Mouse (Mus musculus) gastrocnemius, postnatal 10 days (tissue): ENCODE measurements around the gene Catip. TPM values are rescaled to one million over a fixed set of nuclear protein-coding genes. Genes with fewer than 3 reads are reported as not detected.

Source experiments
- DNase-seq: peaks from one replicate; pipeline ENCODE4 v3.0.0; 2021; ENCODE audit warnings: mixed read lengths
- total RNA-seq, 2 experiments: library from RNA; stranded (reverse); gene quantifications; 2 replicates each; pipeline ENCODE4 v1.2.3; 2021

Gene Catip
- total RNA-seq, 2 experiments from 2014 or later, result 0.16 to 0.36 TPM

DNA sequence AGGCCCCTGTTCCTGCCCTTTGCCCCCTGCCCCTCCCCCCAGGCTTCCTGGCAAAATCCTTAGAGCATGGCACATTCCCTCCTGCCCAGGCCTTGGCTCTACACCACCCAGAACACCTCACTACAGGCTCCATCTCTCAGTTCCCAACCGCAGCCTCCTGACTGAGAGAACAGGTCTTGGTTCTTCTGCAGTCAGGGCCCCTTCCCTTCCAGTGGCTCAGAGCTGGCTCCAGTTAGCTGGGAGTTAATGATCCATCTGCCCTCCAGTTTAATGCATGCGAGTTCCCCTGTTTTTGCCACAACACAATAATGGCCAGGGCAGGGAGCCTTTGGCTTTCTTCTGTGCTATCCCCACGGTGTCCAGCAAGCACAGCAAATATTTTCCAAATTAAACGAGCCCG lies 18.7 kb upstream of the Catip start:
- no peak for DNase-seq

DNA sequence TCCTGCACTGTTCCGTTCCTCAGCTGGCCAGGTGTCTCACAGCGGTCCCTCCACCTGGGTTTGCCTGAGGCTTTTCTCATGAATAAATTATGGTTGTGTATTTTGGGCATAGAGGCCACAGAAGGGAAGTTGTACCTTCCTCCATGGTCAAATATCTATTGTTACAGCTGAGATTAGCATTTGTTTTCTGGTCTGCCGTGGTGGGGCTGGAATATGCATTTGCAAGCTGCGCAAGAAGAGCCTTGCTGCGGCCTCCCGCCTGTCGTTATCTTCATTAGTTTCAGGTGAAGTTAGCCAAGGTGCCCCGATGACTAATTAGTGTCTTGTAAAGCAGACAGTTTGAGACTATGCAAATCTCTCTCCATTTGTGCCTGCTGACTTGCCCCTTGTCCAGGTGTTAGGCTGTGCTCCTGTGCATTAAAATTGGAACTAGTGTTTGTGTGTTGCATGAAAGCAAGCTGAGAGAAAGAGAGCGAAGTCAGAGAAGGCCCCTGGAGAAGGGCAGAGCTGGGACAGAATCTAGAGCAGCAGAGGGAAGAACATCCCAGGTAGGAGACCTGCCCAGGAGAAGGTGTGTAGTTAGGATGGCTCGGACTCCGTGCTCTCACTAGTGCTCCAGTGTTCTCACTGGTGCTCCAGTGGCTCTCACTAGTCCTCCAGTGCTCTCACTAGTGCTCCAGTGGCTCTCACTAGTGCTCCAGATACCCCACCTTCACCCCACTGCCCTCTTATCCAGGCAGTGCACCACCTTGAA lies 17.6 kb upstream of the Catip start:
- no peak for DNase-seq

DNA sequence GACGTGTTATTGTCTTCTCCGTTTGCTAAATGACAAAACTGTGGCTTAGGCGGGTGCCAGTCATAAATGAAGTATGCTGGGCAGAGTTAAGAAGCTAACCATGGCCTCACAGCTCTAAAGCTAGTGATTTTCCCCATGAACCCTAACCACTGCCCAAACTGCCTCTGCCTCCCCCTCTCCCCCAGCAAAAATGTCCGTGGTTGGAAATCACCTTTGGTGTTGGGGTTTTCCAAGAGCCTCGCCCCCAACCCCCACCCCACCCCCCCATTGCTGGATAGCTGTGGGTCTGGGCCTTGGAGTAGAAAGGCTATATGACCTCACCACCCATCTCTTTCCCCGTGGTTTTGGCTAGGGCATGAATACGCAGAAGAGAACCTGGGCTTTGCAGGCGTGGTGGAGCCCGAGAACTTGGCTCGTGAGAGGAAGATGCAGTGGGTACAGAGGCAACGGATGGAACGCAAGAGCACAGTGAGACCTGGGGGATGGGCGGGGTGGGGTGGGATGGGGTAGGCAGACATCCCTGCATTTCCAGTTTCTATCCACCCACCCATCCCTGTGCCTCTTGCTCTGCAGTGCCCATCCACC lies 10.6 kb upstream of the Catip start:
- DNase-seq, result no peak

DNA sequence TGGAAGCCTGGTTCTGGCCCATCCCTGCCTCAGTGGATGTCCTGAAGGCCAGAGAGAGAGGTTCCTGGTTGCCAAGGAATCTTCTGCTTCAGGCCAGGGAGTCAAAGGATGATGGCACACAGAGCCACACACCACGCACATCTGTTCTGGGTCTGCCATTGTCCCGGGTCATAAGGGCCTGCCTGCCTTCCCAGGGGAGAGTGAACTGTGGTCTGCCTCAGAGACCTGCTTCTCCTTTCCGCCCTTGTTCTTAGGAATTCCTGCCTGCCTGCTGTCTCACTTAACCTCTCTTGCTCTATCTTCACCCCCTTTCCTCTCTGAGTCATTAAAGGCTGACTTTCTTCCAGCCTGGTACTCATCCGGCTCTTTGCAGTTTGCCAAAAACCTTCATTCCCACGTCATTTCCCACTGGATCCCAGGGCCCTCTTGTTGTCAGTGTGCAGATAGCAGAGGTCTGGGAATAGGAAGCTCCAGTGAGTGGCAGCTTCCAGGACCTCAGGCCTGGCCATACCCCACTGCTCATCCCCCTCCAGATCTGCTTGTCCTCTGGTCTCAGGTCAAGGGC lies 9.3 kb upstream of the Catip start:
- no peak for DNase-seq

DNA sequence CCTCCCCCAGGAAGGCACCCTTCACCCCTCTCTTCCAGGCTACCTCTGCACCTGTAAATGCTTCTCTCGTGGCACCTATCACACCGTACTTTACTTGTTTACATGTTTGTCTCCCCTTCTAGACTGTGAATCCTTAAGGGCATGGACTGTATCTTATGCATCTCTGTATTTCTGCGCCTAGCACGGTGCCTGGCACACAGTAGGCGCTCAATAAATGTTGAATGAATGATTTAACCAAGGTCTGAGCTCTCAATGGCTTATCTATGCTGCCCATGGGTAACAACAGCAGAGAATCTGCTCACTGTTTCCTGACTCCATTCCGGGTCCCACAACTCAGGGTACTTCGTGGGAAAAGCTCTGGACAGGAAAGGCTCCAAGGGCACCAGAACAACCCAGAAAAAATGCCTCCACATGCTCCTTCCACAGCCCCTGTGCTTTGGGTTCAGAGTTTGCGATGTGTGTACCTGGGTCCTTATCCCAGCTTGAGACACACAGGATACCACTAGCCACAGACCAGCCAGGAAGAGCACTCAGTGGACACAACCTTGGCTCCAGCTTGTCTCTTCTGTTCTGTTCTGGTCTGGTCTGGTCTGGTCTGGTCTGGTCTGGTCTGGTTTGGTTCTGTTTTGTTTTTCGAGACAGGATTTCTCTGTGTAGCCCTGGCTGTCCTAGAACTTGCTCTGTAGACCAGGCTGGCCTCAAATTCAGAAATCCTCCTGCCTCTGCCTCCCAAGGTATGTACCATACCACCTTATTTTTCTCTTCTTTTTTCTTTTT lies 8.3 kb upstream of the Catip start:
- no peak for DNase-seq

DNA sequence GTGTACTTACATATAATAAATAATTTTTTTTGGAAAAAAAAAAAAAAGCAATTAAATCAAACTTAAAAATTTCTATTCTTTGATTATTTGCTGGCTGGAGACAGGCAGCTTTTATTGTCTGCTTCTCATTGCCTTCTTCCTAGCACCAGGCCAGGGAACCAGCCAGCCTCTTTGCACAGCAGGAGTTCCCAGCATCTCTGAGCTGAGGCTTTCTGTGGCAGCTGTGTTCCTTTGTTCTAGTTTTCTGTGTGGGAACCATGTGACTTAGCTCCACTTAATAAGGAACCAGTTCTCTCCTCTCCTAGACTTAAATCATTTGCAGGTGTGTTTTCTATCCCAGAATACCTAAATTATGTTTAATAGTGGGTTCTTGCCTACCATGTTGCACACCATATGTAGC lies 4.4 kb upstream of the Catip start:
- no peak for DNase-seq

DNA sequence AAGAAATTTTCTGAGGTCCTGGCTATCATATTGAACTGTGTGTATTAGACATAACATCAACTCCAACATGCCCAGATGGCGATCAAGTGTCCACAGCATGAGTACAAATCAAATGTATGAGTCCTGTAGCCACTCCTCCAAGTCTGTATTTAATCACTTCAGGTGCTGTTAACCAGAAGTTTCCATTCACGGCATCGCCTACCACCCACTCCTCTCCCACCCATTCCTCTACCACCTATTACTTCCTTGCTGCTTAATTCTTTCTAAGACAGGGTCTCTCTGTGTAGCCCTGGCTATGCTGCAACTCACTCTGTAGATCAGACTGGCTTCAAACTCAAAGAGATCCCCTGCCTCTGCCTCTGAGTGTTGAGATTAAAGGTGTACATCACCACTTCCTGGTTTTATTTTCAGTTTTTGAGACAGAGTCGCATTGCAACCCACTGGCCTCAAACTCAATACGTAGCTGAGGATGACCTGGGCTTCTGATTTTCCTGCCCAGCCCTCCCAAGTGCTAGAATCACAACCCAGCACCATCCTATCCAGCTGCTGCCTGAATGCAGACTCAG lies 1.9 kb upstream of the Catip start:
- DNase-seq, result no peak

DNA sequence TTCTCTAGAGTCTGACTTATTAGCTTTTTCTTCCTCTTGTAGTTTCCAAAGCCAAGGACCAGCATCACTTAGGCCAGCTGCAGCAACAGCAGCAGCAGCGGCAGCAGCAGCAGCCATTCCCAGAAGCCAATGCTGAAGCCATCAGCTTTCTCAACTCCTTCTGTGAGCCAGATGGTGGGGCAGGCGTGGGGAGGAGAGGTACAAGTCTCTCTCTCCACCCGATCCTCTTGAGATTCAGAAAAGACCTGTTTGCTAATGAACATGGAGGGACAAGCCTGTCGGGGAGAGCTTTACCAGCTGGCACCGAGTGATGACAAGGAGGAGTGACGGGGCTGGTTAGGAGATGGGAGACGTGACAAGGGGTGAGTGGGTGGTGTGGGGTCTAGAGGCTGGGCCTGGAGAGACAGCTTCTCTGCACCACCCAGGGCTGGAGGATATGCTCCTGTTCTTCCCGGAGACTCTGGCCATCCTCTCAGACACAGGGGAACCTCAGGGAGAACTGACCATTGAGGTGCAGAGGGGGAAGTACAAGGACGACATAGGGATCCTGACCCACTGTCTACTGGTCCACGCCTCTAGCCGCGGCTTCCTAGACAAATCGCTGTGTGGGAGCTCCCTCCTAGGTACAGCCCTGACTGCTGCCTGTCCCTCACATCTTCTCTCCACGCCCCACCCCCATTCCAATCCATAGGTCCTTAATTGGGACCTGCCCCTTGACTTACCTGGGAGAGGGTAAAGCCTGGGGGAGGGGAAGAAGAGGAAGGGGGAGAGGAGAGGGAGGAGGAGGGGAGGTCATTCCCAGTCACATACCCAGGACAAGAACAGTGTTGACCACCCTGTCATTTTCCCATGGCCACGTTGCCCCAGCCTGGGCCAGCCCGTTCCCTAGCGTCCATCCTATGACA lies 669 bp downstream of the Catip start:
- no peak for DNase-seq

DNA sequence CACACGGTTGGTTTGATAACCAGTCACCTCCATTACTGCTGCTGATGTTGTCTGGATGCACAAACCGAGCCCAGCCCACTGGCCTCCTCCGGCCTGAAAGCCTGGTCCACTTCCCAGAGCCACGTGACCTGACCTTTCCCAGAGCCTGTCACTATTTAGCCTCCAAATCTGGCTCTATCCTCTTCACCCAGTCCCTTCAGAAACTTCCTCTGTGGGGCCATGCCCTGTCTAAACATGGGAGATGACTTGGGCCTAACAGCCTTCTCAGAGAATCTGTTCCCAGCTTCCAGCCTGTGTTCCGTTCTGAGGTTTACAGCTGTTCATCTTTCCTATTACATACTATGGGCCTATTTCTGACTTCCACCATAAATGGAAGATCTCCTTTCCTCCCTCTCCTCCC lies 1.5 kb downstream of the Catip start:
- no peak for DNase-seq

DNA sequence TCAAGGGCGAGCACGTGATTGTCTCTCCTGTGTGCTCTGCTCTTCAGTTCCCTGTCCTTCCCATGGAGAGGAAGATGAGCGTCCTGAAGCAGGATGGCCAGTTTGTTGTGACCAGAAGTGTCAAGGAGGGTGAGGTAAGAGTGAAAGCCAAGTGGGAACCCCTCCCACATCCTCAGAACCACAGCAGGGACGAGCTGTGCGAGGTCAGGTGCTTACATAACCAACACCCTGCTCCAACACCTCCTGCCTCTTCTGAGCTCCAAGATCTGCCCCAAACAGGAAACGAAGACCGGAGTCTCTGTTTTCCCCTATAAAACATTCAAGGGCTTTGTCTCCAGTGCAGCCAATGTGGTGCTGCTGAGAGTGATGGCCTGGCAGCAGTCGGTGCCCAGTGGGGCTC lies 2.4 kb downstream of the Catip start:
- no peak for DNase-seq

DNA sequence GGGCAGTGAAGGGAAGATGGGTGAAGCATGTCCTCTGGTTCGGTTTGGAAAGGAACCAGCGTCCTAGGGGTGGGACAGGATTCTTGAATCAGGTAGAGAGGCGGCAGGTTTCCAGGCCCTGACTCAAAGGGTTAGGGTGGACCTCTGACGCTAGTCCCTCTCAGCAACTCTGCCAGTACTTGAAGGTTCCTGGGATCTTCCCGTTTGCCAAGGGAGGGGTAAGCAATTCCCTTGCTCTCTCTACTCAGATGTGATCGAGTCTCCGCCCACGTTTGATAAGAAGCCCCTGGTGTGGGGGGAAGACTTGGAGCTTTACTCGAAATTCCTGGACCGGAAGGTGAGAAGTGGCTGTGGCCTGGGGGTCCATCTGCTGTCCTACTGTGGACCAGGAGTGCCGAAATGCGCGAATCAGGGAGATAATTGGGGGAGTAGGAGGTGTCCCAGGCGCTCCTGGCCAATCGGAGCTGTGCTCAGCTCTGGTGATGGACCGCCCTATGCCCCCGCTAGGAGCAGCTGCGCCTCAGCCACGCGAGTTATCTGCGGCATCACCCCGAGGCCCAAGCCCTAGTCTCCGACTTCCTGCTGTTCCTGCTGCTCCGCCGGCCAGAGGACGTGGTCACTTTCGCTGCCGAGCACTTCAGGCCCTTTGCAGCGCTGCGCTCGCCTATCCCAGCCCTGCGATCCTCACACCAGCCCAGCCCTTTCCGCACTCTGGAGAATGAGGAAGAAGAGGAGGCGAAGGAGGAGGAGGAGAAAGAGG lies 6.2 kb downstream of the Catip start:
- DNase-seq, result peak; percentile 64

DNA sequence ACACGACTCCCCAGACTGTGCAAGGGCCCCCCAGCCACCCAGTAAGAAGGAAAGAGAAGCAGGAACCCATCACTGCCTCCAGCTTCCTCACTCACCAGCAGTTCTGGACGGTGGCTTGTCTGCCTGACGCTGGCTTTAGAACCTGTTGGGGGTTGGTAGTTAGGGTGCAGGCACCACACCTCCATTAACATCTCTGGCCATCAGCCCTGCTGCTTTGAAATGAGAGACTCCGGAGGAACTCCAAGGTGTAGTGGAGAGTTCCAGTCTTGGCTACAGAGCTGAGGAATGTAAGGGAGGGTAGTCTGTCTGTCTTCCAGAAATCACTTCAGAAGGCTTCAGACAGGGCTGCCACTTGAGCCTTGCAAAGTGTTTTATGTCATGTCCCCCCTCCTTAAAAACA lies 8.1 kb downstream of the Catip start:
- DNase-seq, result no peak

DNA sequence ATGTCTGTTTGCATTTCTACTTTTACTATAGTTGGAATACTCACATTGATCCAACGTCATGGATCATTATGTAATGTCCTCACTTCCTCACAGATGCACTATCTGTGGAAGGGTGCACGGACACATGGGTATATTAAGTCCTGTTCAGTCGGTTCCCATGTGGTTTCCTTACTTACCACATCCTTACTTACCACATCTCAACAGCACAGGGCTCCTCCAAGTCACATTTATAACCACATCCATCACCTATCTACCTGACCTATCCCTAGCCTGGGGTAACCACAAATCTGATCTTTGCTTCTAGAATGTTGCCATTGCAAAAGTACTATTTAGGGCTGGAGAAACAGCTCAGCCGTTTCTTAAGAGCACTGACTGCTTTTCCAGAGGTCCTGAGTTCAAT lies 11.5 kb downstream of the Catip start:
- no peak for DNase-seq

DNA sequence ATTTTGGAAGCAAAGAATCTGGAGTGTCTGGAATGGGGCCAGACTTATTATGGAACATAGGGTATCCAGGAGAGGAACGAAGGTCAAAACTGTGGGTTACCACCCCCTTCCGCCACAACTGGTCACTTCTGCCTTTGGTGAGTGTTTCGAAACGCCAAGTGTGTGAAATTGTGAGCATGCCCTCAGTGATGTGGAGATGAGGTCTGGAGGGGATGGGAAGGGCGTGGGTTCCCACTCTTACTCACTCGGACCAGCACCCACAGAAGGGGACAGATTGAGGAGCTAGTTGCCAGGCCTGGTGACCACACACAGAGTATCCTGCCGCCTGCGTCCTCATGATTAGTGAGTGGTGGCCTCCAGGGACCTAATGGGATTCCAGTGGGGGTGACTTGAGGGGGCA lies 13.1 kb downstream of the Catip start, which contains the start of gene Slc11a1:
TSS of gene Slc11a1 (plus strand) at position 216 of the 400 bp plus-strand sequence.
- DNase-seq, result no peak

DNA sequence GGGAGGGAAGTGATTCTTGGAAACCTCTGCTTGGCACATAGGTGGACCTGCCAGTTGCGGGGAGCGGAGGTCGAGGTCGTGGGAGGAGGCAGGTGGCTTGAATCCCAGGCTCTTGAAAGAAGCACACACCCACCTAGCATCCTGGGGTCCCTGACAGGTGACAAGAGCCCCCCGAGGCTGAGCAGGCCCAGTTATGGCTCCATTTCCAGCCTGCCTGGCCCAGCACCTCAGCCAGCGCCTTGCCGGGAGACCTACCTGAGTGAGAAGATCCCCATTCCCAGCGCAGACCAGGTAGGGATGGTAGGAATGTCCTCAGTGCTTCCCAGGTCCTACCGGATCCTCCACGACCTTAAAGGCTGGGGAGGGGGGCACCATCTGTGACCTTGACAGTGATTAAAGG lies 13.7 kb downstream of the Catip start:
- no peak for DNase-seq

DNA sequence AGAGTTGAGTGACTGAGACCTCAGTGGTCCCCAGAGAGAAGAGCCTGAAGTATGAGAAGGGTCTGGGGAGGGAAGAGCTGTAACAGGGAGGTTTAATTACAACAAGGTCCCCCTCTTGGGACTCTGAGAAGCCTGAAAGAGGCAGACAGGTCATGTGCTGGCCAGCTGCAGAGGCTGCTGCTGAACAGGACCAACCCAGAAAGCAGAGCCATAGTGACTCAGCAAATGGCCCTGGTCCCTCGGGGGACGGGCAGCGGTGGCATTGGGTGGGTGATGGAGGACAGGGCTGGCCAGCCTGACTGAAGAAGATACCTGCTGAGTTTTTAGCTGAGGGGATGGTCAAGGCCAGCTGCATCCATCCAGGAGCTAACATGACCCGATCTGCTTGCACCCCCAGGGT lies 14.5 kb downstream of the Catip start:
- no peak for DNase-seq

DNA sequence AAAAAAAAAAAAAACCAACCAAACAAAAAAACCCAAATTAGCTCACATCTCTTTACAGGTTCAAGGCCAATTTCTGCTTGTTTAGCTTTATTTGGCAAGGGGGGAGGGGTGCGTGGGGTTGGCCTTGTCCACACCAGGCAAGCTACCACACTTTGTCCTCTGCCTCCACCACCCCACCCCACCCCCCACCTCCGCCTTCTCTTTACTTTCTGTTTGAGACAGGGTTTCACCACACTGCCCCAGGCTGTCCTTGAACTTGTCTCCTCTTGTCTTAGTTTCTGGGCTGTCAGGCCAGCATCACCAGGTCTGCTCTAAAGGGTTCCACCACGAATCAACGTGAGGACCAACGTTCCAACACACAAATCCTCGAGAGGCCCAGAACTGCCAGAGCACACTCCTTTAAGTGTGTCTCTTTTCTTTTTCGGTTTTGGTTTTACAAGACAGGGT lies 17.2 kb downstream of the Catip start:
- DNase-seq, result no peak

DNA sequence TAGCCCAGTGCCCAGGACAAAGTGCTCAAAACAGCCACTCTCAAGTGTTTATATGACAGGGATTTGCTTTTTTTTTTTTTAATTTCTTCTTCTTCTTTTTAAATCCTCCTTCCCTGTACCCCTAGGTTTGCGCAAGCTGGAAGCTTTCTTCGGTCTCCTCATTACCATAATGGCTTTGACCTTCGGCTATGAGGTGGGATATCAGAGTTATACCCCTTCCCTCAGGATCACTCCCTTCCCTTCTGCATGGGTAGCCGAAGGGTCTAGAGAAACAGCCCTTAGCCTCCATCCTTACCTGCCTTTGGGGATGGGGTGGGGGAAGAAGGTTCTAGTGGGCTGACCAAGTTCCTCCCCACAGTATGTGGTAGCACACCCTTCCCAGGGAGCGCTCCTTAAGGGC lies 18.6 kb downstream of the Catip start:
- no peak for DNase-seq

DNA sequence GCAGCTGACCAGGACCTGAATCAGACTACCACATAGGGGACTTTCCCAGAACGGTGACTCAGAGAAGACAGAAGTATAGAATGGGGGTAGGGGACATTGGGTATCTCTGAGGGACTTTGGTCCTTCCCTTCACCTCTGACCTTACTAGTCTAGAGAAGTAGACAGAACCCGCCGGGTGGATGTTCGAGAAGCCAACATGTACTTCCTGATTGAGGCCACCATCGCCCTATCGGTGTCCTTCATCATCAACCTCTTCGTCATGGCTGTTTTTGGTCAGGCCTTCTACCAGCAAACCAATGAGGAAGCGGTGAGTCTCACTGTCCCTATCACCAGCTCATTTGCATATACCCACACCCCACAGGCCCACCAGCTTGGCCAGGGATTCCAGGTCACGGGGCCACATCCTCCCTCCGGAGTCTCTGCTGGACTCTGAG lies 19.7 kb downstream of the Catip start:
- DNase-seq, result no peak

DNA sequence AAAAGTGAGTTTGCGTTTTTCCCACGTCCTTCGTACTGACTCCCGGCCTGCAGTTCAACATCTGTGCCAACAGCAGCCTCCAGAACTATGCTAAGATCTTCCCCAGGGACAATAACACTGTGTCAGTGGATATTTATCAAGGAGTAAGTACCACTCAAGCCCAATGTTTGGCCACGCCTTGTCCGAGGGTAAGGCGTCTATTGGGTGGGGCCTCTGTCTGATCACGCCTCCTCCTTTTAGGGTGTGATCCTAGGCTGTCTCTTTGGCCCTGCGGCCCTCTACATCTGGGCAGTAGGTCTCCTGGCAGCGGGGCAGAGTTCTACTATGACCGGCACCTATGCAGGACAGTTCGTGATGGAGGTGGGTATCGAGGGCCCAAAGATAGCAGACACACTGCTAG lies 21.5 kb downstream of the Catip start:
- DNase-seq, result no peak

DNA sequence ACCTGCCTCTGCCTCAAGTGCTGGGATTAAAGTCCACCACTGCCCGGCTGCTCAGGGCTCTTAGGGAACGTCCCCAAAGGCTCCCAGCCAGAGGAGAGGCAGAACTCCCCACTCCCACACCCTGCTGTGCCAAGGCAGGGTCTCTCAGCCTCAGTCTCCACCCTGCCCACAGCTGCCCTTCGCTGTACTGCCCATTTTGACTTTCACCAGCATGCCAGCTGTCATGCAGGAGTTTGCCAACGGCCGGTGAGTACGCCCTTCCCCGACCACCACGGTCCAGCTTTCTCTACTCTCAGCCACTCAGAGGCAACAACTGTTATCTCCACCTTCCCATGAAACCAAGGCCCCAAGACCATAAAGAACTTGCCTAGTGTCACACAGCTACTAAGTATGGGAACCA lies 22.6 kb downstream of the Catip start:
- no peak for DNase-seq
